Mouse (Mus musculus) gastrocnemius, adult 2 months (tissue): ENCODE measurements around the gene Ccdc138. TPM values are rescaled to one million over a fixed set of nuclear protein-coding genes. Genes with fewer than 3 reads are reported as not detected.

Experiments
- DNase-seq: peaks from one replicate; pipeline ENCODE4 v3.0.0; 2022
- H3K27ac ChIP-seq: fragments of 200-600 bp; 2 replicates; pipeline ENCODE4 v1.8.1; 2022; ENCODE audit warnings: mild to moderate bottlenecking
- H3K4me3 ChIP-seq: fragments of 200-600 bp; 2 replicates; pipeline ENCODE4 v1.8.1; 2022; ENCODE audit warnings: mild to moderate bottlenecking, moderate library complexity
- CTCF ChIP-seq: fragments of 200-600 bp; IDR thresholded peaks from 2 replicates; pipeline ENCODE4 v1.8.1; 2022; ENCODE audit warnings: antibody characterized with exemption, mild to moderate bottlenecking, moderate library complexity
- intact Hi-C: fragments of 180-260 bp; cut with DNase I; formaldehyde crosslinking; loops from one replicate; pipeline ENCODE4 v1.15.1; 2025
- long read RNA-seq, 2 experiments: library from polyadenylated mRNA; stranded (forward); transcript quantifications; one replicate each; pipeline ENCODE4 v2.0.0; 2021
- total RNA-seq, 2 experiments: library from RNA; stranded (reverse); gene quantifications; 2 replicates each; pipeline ENCODE4 v1.2.3; 2021

Gene Ccdc138
- total RNA-seq, result under 1 TPM; 0.18 to 0.20 TPM
- long read RNA-seq, experiment 1, result 0 reads
- long read RNA-seq, experiment 2, result 0 reads

- peak; percentile 93 for DNase-seq
- H3K27ac ChIP-seq, result peak within 1 kb of the TSS; percentile 90
- TF ChIP-seq CTCF, result peak; percentile 44
- intact Hi-C loops, result loop anchor here (5.0 kb wide), 1 partner anchor 50 kb away; the partner anchor contains the start of gene Ranbp2
- peak within 1 kb of the TSS; percentile 74 for H3K4me3 ChIP-seq
Measured at GRCm38 (mm10) chr10:58497320-58498284, at the start of gene Ccdc138. Gene Ccdc138 (plus strand): TSS chr10:58497948.

GRCm38 (mm10) chr10:58451575-58451974 lies 46.2 kb upstream of the Ccdc138 start:
- DNase-seq, result no peak

GRCm38 (mm10) chr10:58452185-58452584 lies 45.6 kb upstream of the Ccdc138 start:
- TF ChIP-seq CTCF, result no peak
- DNase-seq, result no peak
- intact Hi-C loops, result no loop called here
- Histone ChIP-seq H3K4me3 (no peak overlapping the region), H3K27ac (no peak overlapping the region)

More at GRCm38 (mm10) chr10:58451575-58451974, 46.2 kb upstream of the Ccdc138 start:
- no peak overlapping the region for H3K4me3 ChIP-seq
- H3K27ac ChIP-seq, result no peak overlapping the region
- intact Hi-C loops, result no loop called here
- TF ChIP-seq CTCF, result no peak

GRCm38 (mm10) chr10:58459896-58460295 lies 37.9 kb upstream of the Ccdc138 start:
- Histone ChIP-seq H3K27ac (no peak overlapping the region), H3K4me3 (no peak overlapping the region)
- intact Hi-C loops, result loop anchor here (5.0 to 10.0 kb wide), 2 partner anchors 32 to 165 kb away; no protein-coding TSS in a partner anchor
- no peak for DNase-seq
- TF ChIP-seq CTCF, result no peak

GRCm38 (mm10) chr10:58477086-58477755 lies 20.5 kb upstream of the Ccdc138 start:
- TF ChIP-seq CTCF, result no peak
- intact Hi-C loops, result no loop called here
- Histone ChIP-seq H3K27ac (no peak overlapping the region), H3K4me3 (no peak overlapping the region)
- DNase-seq, result no peak

GRCm38 (mm10) chr10:58478071-58478578 lies 19.6 kb upstream of the Ccdc138 start:
- no peak overlapping the region for H3K27ac ChIP-seq
- no peak for TF ChIP-seq CTCF
- H3K4me3 ChIP-seq, result no peak overlapping the region
- no peak for DNase-seq
- intact Hi-C loops, result no loop called here

GRCm38 (mm10) chr10:58479954-58480490 lies 17.7 kb upstream of the Ccdc138 start:
- H3K4me3 ChIP-seq, result no peak overlapping the region
- intact Hi-C loops, result no loop called here
- DNase-seq, result no peak
- TF ChIP-seq CTCF, result no peak
- H3K27ac ChIP-seq, result no peak overlapping the region

- TF ChIP-seq CTCF, result no peak
- Histone ChIP-seq H3K27ac (no peak overlapping the region), H3K4me3 (no peak overlapping the region)
- no peak for DNase-seq
- intact Hi-C loops, result loop anchor here (5.0 kb wide), 1 partner anchor 34 kb away; no protein-coding TSS in a partner anchor
Measured at GRCm38 (mm10) chr10:58491031-58491430, 6.7 kb upstream of the Ccdc138 start.

GRCm38 (mm10) chr10:58495637-58496036 lies 2.1 kb upstream of the Ccdc138 start:
- Histone ChIP-seq H3K27ac (no peak overlapping the region), H3K4me3 (no peak overlapping the region)
- no peak for DNase-seq
- intact Hi-C loops, result loop anchor here (5.0 kb wide), 1 partner anchor 48 kb away; the partner anchor contains the start of gene Ranbp2
- peak; percentile 7; the same call in 1 of the 2 replicates for TF ChIP-seq CTCF

- intact Hi-C loops, result loop anchor here (5.0 kb wide), 1 partner anchor 49 kb away; the partner anchor contains the start of gene Ranbp2
- DNase-seq, result no peak
- H3K27ac ChIP-seq, result no peak overlapping the region
- no peak for TF ChIP-seq CTCF
- H3K4me3 ChIP-seq, result no peak overlapping the region
Measured at GRCm38 (mm10) chr10:58496732-58497131, 1.0 kb upstream of the Ccdc138 start.

- H3K27ac ChIP-seq, result peak overlapping the region; percentile 90
- no peak for DNase-seq
- intact Hi-C loops, result loop anchor here (5.0 kb wide), 1 partner anchor 51 kb away; the partner anchor contains the start of gene Ranbp2
- no peak for TF ChIP-seq CTCF
- peak overlapping the region; percentile 74 for H3K4me3 ChIP-seq
Measured at GRCm38 (mm10) chr10:58498516-58498915, 768 bp downstream of the Ccdc138 start.

- no peak overlapping the region for H3K27ac ChIP-seq
Measured at GRCm38 (mm10) chr10:58529358-58529757, 31.6 kb downstream of the Ccdc138 start.

More at GRCm38 (mm10) chr10:58529358-58529757, 31.6 kb downstream of the Ccdc138 start:
- intact Hi-C loops, result no loop called here
- no peak overlapping the region for H3K4me3 ChIP-seq
- TF ChIP-seq CTCF, result no peak
- no peak for DNase-seq
